Mouse (Mus musculus) heart, embryonic 13.5 days (tissue): ENCODE data around the gene Arhgap15. TPM values are rescaled to one million over a fixed set of nuclear protein-coding genes. Genes with fewer than 3 reads are reported as not detected.

Source experiments
- ATAC-seq: fragments of 200-750 bp; cut with Nextera tagmentation; 2 replicates; pipeline ENCODE4 v1.8.0; 2017; ENCODE audit warnings: moderate TSS enrichment; ENCODE audit not compliant: insufficient number of reproducible peaks, low FRiP score, low TSS enrichment; ENCODE audit errors: extremely low read depth
- H3K27ac ChIP-seq: fragments of 300-500 bp; sonication (generic); replicated peaks from 2 replicates; pipeline ENCODE4 v1.5.1; 2015; ENCODE audit warnings: moderate library complexity, mild to moderate bottlenecking, inconsistent platforms
- H3K27me3 ChIP-seq: fragments of 300-500 bp; sonication (generic); replicated peaks from 2 replicates; pipeline ENCODE4 v1.6.1; 2015; ENCODE audit warnings: mild to moderate bottlenecking, inconsistent platforms
- H3K36me3 ChIP-seq: fragments of 300-500 bp; sonication (generic); 2 replicates; pipeline ENCODE4 v1.6.1; 2015; ENCODE audit warnings: mild to moderate bottlenecking, inconsistent platforms
- H3K4me1 ChIP-seq: fragments of 300-500 bp; sonication (generic); 2 replicates; pipeline ENCODE4 v1.6.1; 2015; ENCODE audit warnings: inconsistent platforms
- H3K4me2 ChIP-seq: fragments of 300-500 bp; sonication (generic); 2 replicates; pipeline ENCODE4 v1.6.1; 2015; ENCODE audit warnings: inconsistent platforms, mild to moderate bottlenecking, moderate library complexity
- H3K4me3 ChIP-seq: fragments of 300-500 bp; sonication (generic); 2 replicates; pipeline ENCODE4 v1.5.1; 2015; ENCODE audit warnings: moderate library complexity, mild to moderate bottlenecking, inconsistent platforms
- H3K9ac ChIP-seq: fragments of 300-500 bp; sonication (generic); 2 replicates; pipeline ENCODE4 v1.6.1; 2015; ENCODE audit warnings: inconsistent platforms, mild to moderate bottlenecking, moderate library complexity
- H3K9me3 ChIP-seq: fragments of 300-500 bp; sonication (generic); 2 replicates; pipeline ENCODE4 v1.6.1; 2016; ENCODE audit warnings: inconsistent platforms
- WGBS: fragments of 180-500 bp; shearing (Covaris S2); methylation state at CpG from one replicate; pipeline ENCODE4 v1.1.7; 2015; ENCODE audit warnings: mixed read lengths; 5-methylcytosine and 5-hydroxymethylcytosine counted together
- polyA plus RNA-seq: library from polyadenylated mRNA; unstranded; fragments of >200 nt; fragmentation: Nextera tagmentation; extraction: Ambion mirVana; gene quantifications from 2 replicates; pipeline ENCODE4 v1.2.1, GENCODE M21; 2015

Gene Arhgap15
- polyA plus RNA-seq, 1 experiment from 2014 or later, result 0.87 TPM

DNA sequence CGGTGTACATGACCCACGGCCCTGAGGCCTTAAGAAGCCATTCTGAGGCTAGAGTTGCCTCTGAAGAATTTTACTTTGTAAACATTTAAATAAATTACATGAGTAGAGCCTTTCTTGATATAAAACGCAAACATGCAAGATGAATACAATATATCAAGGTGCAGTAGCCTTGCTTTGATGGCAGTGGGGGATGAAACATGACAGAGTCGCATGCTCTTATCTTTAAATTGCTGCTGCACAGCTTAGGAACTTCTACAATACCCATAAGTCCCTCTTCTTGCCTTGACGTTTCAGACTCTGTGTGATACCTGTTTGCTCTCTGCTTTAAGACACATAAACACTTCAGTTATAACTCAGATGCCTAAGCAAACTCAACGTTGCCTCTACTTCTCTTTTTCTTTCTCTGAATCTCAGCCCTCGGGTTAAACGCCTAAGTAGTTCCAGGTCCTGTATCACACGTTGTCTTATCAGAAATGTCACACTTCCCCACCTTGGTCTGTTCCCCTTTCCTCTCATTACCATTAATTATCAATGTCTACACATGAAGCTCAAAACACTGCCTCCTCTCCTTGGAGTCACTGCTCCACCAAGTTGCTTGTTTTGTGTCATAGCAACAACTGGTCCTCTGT is 9.3 kb upstream of the Arhgap15 start:
- Histone ChIP-seq H3K4me2 (no peak overlapping the region), H3K9me3 (no peaks in the 10 kb centered on the region), H3K27ac (no peak overlapping the region), H3K4me3 (no peak overlapping the region), H3K36me3 (no peaks in the 10 kb centered on the region), H3K27me3 (no peaks in the 10 kb centered on the region), H3K9ac (no peak overlapping the region), H3K4me1 (no peaks in the 10 kb centered on the region)
- 60% methylated on average over 9 of the region's 9 CpGs for WGBS
- ATAC-seq, result no peak

DNA sequence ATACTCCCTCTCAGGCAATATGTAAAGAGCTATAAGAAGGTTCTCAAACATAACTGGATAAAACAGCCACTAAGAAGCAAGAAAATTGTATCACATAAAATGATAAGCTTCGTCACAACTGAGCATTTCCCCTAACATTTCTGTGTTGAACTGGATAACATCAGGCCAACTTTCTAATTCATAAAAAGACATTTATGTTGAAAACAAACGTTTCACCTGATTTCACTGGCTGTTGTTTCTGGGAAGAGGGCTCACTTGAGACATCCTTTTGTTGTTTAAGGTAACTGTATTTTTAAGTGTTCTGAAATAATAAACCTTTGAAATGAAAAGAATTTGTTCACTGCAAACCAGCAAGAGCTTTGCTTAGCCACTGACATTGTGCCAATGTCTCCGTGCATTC is 697 bp downstream of the Arhgap15 start:
- Histone ChIP-seq H3K27me3 (no peaks in the 10 kb centered on the region), H3K4me2 (no peak overlapping the region), H3K27ac (no peak overlapping the region), H3K4me1 (no peaks in the 10 kb centered on the region), H3K36me3 (no peaks in the 10 kb centered on the region), H3K9me3 (no peaks in the 10 kb centered on the region), H3K9ac (no peak overlapping the region), H3K4me3 (no peak overlapping the region)
- 61% methylated on average over 3 of the region's 3 CpGs for WGBS
- ATAC-seq, result no peak

DNA sequence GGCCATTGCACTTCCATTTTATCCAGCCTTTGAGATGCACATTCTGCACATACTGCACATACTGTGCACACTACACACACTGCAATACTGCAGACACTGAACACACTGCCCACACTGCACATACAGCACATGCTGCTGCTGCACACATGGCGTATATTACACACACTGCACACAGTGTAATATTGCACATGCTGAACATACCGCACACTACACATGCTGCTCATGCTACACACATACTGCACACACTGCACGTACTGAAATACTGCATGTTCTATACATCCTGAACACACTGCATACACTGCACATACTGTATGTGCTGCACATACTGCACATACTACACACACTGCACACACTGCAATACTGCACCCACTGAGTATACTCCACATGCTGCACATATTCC is 7.3 kb downstream of the Arhgap15 start:
- Histone ChIP-seq H3K9ac (no peak overlapping the region), H3K27me3 (no peaks in the 10 kb centered on the region), H3K27ac (no peak overlapping the region), H3K36me3 (no peaks in the 10 kb centered on the region), H3K4me2 (no peak overlapping the region), H3K4me3 (no peak overlapping the region), H3K4me1 (no peaks in the 10 kb centered on the region), H3K9me3 (no peaks in the 10 kb centered on the region)
- 86% methylated on average over 3 of the region's 3 CpGs for WGBS
- ATAC-seq, result no peak

DNA sequence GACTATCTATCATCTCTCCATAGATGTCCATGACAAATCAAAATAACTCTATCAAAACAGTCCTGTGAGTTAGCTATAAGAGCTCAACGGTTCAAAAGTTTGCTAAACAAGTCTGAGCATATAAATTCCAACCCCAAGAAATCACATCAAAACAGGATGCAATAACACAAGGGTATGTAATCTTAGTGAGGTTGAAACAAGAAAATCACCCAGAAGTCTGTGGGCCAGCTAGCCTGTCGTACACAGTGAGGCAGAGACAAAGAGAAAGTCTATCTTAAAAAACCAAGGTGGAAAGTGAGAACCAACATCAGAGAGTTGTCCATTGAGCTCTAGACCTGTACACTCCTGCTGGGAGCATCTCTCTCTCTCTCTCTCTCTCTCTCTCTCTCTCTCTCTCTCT is 8.0 kb downstream of the Arhgap15 start:
- ATAC-seq, result no peak

DNA sequence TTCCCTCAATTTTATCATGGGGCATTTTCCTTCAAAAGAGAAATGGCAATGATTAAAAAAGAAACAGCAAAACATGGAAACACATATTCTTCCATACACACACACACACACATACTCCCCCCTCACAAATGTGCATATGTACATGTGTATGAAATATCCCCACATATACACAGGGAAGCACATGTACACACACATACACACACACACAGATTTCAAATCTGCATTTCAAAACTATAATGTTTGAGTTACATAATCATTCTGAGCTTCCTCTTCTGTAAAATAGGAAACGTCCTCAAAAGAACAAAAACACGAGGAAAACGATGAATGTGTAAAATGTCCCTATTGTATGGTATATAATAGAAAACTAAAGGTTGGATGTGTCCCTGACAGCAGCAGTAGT is 13.1 kb downstream of the Arhgap15 start:
- H3K27me3 ChIP-seq, result no peaks in the 10 kb centered on the region
- H3K27ac ChIP-seq, result no peak overlapping the region
- no peak for ATAC-seq
- no peak overlapping the region for H3K4me3 ChIP-seq
- H3K4me2 ChIP-seq, result no peak overlapping the region
- WGBS, result 81% methylated on average over 3 of the region's 3 CpGs
- no peaks in the 10 kb centered on the region for H3K36me3 ChIP-seq
- H3K9me3 ChIP-seq, result no peaks in the 10 kb centered on the region
- H3K9ac ChIP-seq, result no peak overlapping the region
- no peaks in the 10 kb centered on the region for H3K4me1 ChIP-seq

More for the DNA sequence above, 8.0 kb downstream of the Arhgap15 start:
- H3K36me3 ChIP-seq, result no peaks in the 10 kb centered on the region
- H3K9ac ChIP-seq, result no peak overlapping the region
- no peak overlapping the region for H3K4me3 ChIP-seq
- H3K27ac ChIP-seq, result no peak overlapping the region
- H3K4me2 ChIP-seq, result no peak overlapping the region
- H3K27me3 ChIP-seq, result no peaks in the 10 kb centered on the region
- H3K9me3 ChIP-seq, result no peaks in the 10 kb centered on the region
- H3K4me1 ChIP-seq, result no peaks in the 10 kb centered on the region
- 67% methylated on average over 2 of the region's 2 CpGs for WGBS

DNA sequence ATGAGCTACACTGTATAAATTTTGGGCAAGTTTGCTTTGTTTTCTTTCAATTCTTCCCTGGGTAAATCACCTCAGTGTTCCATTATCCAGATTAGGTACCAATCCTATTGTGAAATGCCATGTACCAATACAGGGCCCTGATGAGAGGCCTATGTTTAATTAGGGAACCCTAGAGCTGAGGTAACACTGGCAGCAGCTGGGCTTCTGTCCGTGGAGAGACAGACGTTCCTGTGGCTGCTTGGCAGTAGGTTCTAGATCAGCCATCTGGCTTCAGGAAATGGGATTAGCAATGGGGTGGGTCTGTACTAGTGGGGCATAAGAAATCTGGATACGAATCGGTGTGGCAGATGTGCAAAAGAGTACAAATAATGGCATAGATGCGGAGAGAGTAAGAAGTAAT is 14.7 kb downstream of the Arhgap15 start:
- H3K9ac ChIP-seq, result no peak overlapping the region
- WGBS, result 72% methylated on average over 5 of the region's 5 CpGs
- no peaks in the 10 kb centered on the region for H3K27me3 ChIP-seq
- H3K4me1 ChIP-seq, result no peaks in the 10 kb centered on the region
- no peak overlapping the region for H3K4me2 ChIP-seq
- H3K9me3 ChIP-seq, result no peaks in the 10 kb centered on the region
- no peak overlapping the region for H3K4me3 ChIP-seq
- H3K36me3 ChIP-seq, result no peaks in the 10 kb centered on the region
- no peak for ATAC-seq
- H3K27ac ChIP-seq, result no peak overlapping the region

DNA sequence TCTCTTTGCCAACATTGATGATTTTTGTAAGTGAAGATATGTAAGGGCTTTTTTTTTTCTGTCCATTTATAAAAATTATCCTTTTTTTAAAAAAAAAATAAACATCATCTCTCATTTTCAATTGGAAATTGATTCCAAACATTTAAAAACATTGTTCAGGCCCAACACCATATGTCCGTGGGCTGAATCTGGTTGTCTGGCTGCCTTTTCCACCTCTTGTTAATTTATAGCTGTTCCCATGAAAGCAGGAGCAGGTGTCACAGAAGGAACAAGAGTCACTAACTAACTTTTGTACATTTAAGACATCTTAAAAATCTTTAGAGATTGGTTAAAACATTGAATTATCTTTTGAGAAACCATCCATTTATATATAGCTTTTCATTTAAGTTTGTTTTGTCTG is 15.8 kb downstream of the Arhgap15 start:
- no peaks in the 10 kb centered on the region for H3K4me1 ChIP-seq
- H3K9ac ChIP-seq, result no peak overlapping the region
- 74% methylated on average over 1 of the region's 1 CpGs for WGBS
- no peaks in the 10 kb centered on the region for H3K9me3 ChIP-seq
- H3K4me2 ChIP-seq, result no peak overlapping the region
- no peak overlapping the region for H3K4me3 ChIP-seq
- H3K36me3 ChIP-seq, result no peaks in the 10 kb centered on the region
- ATAC-seq, result no peak
- H3K27ac ChIP-seq, result no peak overlapping the region
- H3K27me3 ChIP-seq, result no peaks in the 10 kb centered on the region

DNA sequence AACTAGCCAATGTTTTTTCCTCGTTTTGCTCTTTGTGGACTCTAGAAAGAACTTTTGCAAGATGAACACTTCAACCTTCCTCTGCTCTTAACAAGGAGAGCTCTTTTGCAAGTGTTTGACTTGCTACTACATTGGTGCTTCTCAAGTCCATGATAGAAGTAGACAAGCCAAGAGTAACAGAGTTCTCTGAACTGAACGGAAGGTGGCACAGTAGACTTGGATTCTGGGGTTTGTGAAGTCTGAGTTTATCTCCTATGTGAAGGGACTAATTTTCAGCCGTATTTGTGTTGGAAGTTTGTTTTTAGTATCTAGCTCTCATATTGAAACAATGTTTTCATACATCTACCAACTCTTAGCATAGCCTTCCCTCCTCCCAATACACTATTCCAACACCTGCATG is 17.6 kb downstream of the Arhgap15 start:
- WGBS, result 59% methylated on average over 3 of the region's 3 CpGs
- Histone ChIP-seq H3K9ac (no peak overlapping the region), H3K9me3 (no peaks in the 10 kb centered on the region), H3K27ac (no peak overlapping the region), H3K36me3 (no peaks in the 10 kb centered on the region), H3K4me1 (no peaks in the 10 kb centered on the region), H3K4me3 (no peak overlapping the region), H3K4me2 (no peak overlapping the region), H3K27me3 (no peaks in the 10 kb centered on the region)
- ATAC-seq, result no peak

DNA sequence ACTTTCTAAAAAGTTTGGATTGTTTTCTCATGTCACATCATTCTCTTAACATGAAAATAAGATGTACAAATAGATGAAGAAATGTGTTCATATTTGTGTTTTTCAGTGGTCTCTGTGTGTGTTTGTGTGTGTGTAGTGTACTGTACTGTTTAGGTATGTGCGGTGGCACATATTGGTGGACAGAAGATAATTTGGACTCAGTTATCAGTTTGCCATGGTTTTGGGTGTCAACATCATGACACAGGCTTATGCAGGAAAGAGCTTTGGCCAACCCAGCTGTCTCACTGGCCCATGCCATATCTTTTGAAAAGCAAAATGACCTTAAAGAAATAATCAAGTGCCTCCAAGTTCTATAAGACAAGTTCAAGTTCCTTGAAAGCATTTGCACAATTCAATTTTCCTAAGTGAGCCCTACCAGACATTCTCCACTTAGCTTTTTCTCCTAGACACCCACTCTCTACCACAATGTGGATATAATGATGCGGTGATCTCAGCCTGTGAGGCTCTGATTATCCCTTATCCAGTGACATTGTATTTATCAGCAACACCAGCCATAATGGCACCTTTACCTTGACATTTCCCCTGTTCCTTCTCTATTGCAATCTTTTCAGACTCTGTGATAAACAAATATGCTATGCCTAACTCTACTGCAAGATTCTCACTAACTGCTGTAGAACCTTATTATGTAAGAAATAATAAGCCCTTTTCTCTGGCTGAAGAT is 21.4 kb downstream of the Arhgap15 start:
- WGBS, result 81% methylated on average over 2 of the region's 2 CpGs
- H3K4me1 ChIP-seq, result no peaks in the 10 kb centered on the region
- H3K4me3 ChIP-seq, result no peak overlapping the region
- ATAC-seq, result no peak
- no peaks in the 10 kb centered on the region for H3K27me3 ChIP-seq
- H3K9ac ChIP-seq, result no peak overlapping the region
- H3K36me3 ChIP-seq, result no peaks in the 10 kb centered on the region
- no peak overlapping the region for H3K4me2 ChIP-seq
- H3K9me3 ChIP-seq, result no peaks in the 10 kb centered on the region
- no peak overlapping the region for H3K27ac ChIP-seq

DNA sequence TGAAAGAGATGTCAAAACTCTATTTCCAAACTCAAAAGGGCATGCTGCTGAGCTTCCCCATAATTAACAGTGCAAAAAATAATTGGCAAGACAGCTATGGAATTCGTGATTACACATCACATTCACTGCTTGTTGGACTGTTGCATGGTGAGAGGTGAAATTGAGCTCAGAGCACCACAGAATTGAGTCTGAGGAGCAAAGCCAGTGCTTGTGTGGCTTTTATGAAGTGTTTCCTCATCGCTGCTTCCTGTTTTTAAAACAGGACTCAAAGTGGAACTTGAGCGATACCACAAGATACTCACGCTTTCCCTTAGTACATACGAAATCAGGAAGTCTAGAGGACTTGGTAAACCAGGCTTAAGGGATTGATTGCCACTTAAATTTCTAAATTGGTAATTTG is 24.0 kb downstream of the Arhgap15 start:
- 73% methylated on average over 5 of the region's 5 CpGs for WGBS
- Histone ChIP-seq H3K9me3 (no peaks in the 10 kb centered on the region), H3K27ac (no peak overlapping the region), H3K9ac (no peak overlapping the region), H3K4me3 (no peak overlapping the region), H3K27me3 (no peaks in the 10 kb centered on the region), H3K4me2 (no peak overlapping the region), H3K36me3 (no peaks in the 10 kb centered on the region), H3K4me1 (no peaks in the 10 kb centered on the region)
- no peak for ATAC-seq

DNA sequence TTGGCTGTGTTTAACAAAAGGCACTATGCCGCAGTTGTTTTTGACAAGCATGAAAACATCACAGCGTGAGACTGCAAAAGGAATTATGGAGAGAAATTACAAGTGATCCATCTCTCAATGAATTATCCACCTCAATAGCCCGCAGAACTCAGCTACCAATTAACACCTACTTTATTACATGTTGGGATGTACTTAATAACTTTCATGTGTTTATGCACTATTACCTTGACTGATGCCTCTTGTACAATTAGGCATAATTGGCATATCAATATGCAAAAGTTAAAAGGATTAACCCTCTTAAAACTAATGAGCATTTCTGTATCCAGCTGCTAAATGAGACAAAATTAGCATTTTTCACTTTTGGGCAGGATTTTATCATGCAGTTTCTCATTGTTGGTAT is 33.5 kb downstream of the Arhgap15 start:
- 87% methylated on average over 3 of the region's 3 CpGs for WGBS
- H3K4me3 ChIP-seq, result no peak overlapping the region
- H3K4me1 ChIP-seq, result 0 out of 2 replicates have a peak, but pooled peaks cover 3% of the 10 kb centered on the region
- no peak overlapping the region for H3K27ac ChIP-seq
- H3K4me2 ChIP-seq, result no peak overlapping the region
- H3K9me3 ChIP-seq, result no peaks in the 10 kb centered on the region
- no peaks in the 10 kb centered on the region for H3K36me3 ChIP-seq
- H3K9ac ChIP-seq, result no peak overlapping the region
- H3K27me3 ChIP-seq, result no peaks in the 10 kb centered on the region
- no peak for ATAC-seq
